Mouse (Mus musculus) stomach, embryonic 14.5 days (tissue): Measurements from ENCODE around the gene Mrpl12. TPM values are rescaled to one million over a fixed set of nuclear protein-coding genes. Genes with fewer than 3 reads are reported as not detected.
"Not testable (repeated sequence)": the region's sequence is repeated elsewhere in the genome, so short reads cannot be mapped to it uniquely, and the experiment has no call there.

Source experiments
- ATAC-seq: fragments of 200-750 bp; cut with Nextera tagmentation; 2 replicates; pipeline ENCODE4 v1.8.0; 2017; ENCODE audit warnings: low read depth, moderate TSS enrichment; ENCODE audit not compliant: insufficient number of reproducible peaks, insufficient read depth, low FRiP score
- H3K27ac ChIP-seq: fragments of 300-500 bp; sonication (generic); 2 replicates; pipeline ENCODE4 v1.5.1; 2014; ENCODE audit warnings: mild to moderate bottlenecking, low read length, moderate library complexity, mixed read lengths
- H3K27me3 ChIP-seq: fragments of 300-500 bp; sonication (generic); 2 replicates; pipeline ENCODE4 v1.6.1; 2014; ENCODE audit warnings: low read length, control low read depth, mixed read lengths; ENCODE audit not compliant: control insufficient read depth, insufficient read depth
- H3K36me3 ChIP-seq: fragments of 300-500 bp; sonication (generic); 2 replicates; pipeline ENCODE4 v1.6.1; 2014; ENCODE audit warnings: mild to moderate bottlenecking, control low read depth, low read length, moderate library complexity, mixed read lengths; ENCODE audit not compliant: control insufficient read depth, insufficient read depth
- H3K4me1 ChIP-seq: fragments of 300-500 bp; sonication (generic); 2 replicates; pipeline ENCODE4 v1.6.1; 2014; ENCODE audit warnings: low read length, control low read depth, mixed read lengths; ENCODE audit not compliant: control insufficient read depth, insufficient read depth
- H3K4me2 ChIP-seq: fragments of 300-500 bp; sonication (generic); replicated peaks from 2 replicates; pipeline ENCODE4 v1.6.1; 2014; ENCODE audit warnings: low read depth, low read length, control low read depth
- H3K4me3 ChIP-seq: fragments of 300-500 bp; sonication (generic); 2 replicates; pipeline ENCODE4 v1.5.1; 2014; ENCODE audit warnings: low read depth, low read length, control low read depth
- H3K9ac ChIP-seq: fragments of 300-500 bp; sonication (generic); replicated peaks from 2 replicates; pipeline ENCODE4 v1.6.1; 2014; ENCODE audit warnings: low read depth, mild to moderate bottlenecking, control low read depth, low read length, moderate library complexity, mixed read lengths
- H3K9me3 ChIP-seq: fragments of 300-500 bp; sonication (generic); 2 replicates; pipeline ENCODE4 v1.6.1; 2016; ENCODE audit warnings: low read depth, low read length, control low read depth; ENCODE audit not compliant: control insufficient read depth
- WGBS: fragments of 180-500 bp; shearing (Covaris S2); extraction: QIAGEN DNeasy Blood & Tissue Kit; methylation state at CpG from one replicate; pipeline ENCODE4 v1.1.7; 2014; 5-methylcytosine and 5-hydroxymethylcytosine counted together
- polyA plus RNA-seq: library from polyadenylated mRNA; unstranded; fragments of >200 nt; fragmentation: Nextera tagmentation; extraction: Ambion mirVana; gene quantifications from 2 replicates; pipeline ENCODE4 v1.2.1, GENCODE M21; 2014

Mrpl12 gene
- polyA plus RNA-seq, 1 experiment from 2014 or later, result 153 TPM

DNA sequence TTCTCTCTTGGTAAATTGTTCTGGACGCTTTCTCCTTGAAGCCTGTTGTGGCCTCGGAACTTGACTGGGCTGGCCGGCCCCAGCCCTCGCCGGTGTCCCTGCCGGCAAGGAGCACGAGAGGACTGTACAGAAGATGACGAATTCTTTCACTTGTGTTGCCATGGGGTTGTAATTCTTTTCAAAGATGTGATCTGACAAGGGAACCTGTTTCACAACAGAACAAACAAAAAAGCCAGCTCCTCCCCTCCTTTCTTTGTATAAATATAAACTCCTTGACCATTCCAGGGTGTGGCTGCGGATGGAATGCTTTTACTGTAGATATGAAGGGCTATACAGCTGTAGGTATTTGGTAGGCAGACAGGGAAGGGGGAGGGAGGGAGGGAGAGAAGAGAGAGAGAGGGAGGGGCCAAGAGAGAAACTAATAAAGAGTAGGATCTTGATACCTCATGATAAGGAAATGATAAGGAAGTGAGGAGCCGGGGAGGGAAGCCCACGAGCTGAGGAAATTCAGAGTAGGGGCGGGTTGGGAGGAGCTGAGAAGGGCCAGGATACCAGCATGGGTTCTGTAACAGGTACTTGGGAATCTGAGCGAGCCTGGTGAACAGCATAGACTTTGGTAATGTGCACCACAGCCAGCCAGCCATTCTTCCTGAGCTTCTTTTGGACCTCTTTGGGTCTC lies 23.3 kb downstream of the Mrpl12 start:
- H3K36me3 ChIP-seq, result no peaks in the 10 kb centered on the region
- no peaks in the 10 kb centered on the region for H3K9me3 ChIP-seq
- no peaks in the 10 kb centered on the region for H3K27me3 ChIP-seq
- no peak overlapping the region for H3K4me3 ChIP-seq
- H3K27ac ChIP-seq, result peak overlapping the region; percentile 79
- H3K9ac ChIP-seq, result no peak overlapping the region
- no peak overlapping the region for H3K4me2 ChIP-seq
- peak; percentile 83 for ATAC-seq
- WGBS, result 57% methylated on average over 13 of the region's 13 CpGs
- H3K4me1 ChIP-seq, result peaks cover 10% of the 10 kb centered on the region

DNA sequence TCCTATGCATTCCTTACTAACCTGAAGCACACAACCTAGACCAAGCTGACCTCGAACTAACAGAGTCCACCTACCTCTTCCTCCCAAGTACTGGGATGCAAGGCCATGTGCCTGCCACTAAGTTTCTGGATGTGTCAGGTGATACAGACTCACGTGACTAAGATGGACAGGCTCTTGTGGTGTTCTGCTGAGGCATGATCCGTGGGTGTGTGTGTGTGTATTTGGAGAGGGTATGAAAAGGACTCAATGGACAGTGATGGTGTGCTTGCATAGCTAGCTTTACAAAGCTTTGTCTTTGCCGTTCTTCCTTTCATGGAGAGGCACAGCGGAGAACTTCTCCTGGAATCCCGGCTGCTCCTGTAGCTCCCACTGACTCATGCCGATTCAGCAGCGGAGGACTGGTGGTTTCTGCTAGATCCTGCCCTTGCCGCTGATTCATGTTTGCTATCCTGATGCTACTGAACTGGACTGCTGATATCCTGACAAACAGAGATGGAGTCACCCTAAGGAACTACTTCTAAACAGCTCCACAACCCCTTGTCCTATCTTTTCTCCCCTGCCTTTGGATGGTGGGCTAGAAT lies 24.0 kb downstream of the Mrpl12 start:
- no peak; the same call in 1 of the 2 replicates for ATAC-seq
- H3K4me3 ChIP-seq, result no peak overlapping the region
- H3K4me1 ChIP-seq, result peaks cover 10% of the 10 kb centered on the region
- 71% methylated on average over 9 of the region's 9 CpGs for WGBS
- H3K9ac ChIP-seq, result no peak overlapping the region
- no peak overlapping the region for H3K4me2 ChIP-seq
- H3K27ac ChIP-seq, result peak overlapping the region; percentile 79
- no peaks in the 10 kb centered on the region for H3K9me3 ChIP-seq
- no peaks in the 10 kb centered on the region for H3K27me3 ChIP-seq
- no peaks in the 10 kb centered on the region for H3K36me3 ChIP-seq

DNA sequence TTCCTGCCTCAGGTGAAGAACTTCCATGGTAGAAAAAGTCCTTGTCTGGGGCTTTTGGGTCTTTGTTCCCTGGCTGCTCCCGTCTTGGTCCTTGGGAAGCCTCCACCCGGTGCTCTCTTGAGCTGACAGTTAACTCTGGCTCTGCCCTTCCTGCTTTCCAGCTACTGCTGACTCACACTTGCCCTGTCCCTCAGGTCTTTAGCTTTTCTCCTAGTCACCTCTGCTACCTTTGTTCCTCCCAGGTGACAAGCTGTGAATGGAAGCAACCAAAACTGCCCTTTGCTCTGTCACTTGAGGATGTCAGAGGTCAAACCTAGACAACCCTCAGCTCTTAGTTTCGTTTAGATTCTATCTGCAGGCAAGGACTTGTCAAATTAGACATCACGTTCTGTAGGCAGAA lies 25.5 kb downstream of the Mrpl12 start:
- no peaks in the 10 kb centered on the region for H3K9me3 ChIP-seq
- H3K27ac ChIP-seq, result peak overlapping the region; percentile 49; the same call in 1 of the 2 replicates
- 45% methylated on average over 4 of the region's 4 CpGs for WGBS
- ATAC-seq, result no peak
- 0 out of 2 replicates have a peak overlapping the region, but pooled peaks have one; percentile 17 for H3K4me2 ChIP-seq
- H3K4me1 ChIP-seq, result peaks cover 10% of the 10 kb centered on the region
- H3K36me3 ChIP-seq, result no peaks in the 10 kb centered on the region
- H3K9ac ChIP-seq, result no peak overlapping the region
- H3K4me3 ChIP-seq, result no peak overlapping the region
- H3K27me3 ChIP-seq, result no peaks in the 10 kb centered on the region

DNA sequence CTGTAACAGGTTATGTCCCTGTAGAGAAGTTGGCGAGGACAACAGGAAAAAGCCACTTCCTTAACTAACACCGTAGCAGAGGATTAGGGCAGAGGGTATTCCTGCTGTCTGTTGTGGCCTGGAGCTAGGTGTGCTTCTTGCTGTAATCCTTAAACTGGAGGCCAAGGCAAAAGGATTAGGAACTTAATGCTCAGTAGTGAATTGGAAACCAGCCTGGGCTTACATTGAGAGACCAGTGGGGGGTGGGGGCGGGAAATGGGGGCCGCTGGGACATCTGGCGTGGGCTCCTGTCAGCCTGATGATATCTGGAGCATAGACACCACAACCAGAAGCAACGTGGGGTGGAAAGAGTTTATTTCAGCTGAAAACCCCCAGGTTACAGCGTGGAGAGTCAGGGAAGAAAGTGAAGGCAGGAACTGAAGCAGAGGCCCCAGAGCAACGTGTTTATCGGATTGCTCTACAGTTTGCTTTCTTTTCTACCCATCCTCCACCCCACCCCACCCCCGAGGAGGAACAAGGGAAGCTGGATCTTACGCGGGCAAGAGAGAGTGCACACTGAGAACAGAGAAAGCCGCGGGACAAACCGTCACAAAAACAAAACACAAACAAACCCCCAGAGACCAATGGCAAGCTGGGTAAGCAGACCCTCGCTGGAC lies 26.1 kb downstream of the Mrpl12 start:
- Histone ChIP-seq H3K27ac (peak overlapping the region; percentile 49; the same call in 1 of the 2 replicates), H3K36me3 (no peaks in the 10 kb centered on the region), H3K4me3 (no peak overlapping the region), H3K9me3 (no peaks in the 10 kb centered on the region), H3K27me3 (no peaks in the 10 kb centered on the region), H3K4me2 (peak overlapping the region; percentile 17), H3K9ac (no peak overlapping the region), H3K4me1 (peaks cover 10% of the 10 kb centered on the region)
- no peak for ATAC-seq
- WGBS, result 7% methylated on average over 16 of the region's 16 CpGs

DNA sequence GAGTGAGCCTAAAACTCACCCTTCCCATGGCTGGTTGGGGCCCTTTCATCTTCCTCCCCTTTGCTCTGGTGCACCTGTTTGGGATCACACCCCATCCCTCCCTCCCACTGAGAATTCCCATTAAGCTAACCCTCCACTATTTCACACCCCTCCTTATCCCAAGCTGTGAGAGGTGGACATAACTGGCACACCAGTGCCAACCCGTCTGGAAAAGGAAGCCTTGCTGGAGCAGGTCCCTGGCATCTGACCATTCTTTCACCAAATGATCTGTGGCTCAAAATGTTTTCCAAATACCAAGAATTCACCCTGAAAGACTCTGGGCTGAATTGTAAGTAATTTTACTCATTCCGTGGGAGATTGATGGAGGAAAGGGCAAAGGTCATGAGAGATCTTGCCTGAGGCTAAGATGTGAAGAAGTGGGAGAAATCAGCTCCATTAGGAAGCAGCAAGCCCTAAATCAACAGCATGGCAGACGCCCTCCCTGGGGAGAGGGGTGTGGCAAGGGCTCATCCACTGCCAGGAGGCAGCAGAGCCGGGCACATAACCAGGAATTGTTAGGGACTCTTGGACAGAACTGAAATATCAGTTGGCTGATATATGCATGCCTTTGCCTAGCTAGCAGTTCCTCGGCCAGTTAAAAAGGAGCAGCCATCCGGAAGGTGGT lies 28.5 kb downstream of the Mrpl12 start:
- no peaks in the 10 kb centered on the region for H3K27me3 ChIP-seq
- 28% methylated on average over 6 of the region's 6 CpGs for WGBS
- no peak overlapping the region for H3K4me2 ChIP-seq
- H3K4me1 ChIP-seq, result peaks cover 5% of the 10 kb centered on the region; the same call in 1 of the 2 replicates
- no peaks in the 10 kb centered on the region for H3K36me3 ChIP-seq
- no peak overlapping the region for H3K4me3 ChIP-seq
- no peaks in the 10 kb centered on the region for H3K9me3 ChIP-seq
- H3K27ac ChIP-seq, result no peak overlapping the region
- ATAC-seq, result no peak
- no peak overlapping the region for H3K9ac ChIP-seq

DNA sequence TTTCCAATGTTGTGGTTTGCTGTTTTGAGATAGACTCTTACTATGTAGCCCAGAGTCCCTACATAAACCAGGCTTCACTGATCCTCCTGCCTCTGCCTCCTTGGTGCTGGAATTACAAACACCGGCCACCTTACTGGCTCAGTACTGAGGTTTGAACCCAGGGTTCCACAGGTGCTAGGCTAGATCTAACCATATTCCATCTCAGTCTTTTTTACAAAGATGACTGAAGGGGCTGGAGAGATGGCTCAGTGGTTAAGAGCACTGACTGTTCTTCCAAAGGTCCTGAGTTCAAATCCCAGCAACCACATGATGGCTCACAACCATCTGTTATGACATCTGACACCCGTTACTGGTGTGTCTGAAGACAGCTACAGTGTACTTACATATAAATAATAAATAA lies 29.8 kb downstream of the Mrpl12 start:
- not testable (repeated sequence) for ATAC-seq, H3K27ac ChIP-seq, H3K9me3 ChIP-seq, H3K27me3 ChIP-seq, H3K4me2 ChIP-seq, H3K4me3 ChIP-seq, H3K9ac ChIP-seq, H3K36me3 ChIP-seq
- peaks cover 11% of the 10 kb centered on the region; the same call in 1 of the 2 replicates for H3K4me1 ChIP-seq
- 94% methylated on average over 2 of the region's 2 CpGs for WGBS

DNA sequence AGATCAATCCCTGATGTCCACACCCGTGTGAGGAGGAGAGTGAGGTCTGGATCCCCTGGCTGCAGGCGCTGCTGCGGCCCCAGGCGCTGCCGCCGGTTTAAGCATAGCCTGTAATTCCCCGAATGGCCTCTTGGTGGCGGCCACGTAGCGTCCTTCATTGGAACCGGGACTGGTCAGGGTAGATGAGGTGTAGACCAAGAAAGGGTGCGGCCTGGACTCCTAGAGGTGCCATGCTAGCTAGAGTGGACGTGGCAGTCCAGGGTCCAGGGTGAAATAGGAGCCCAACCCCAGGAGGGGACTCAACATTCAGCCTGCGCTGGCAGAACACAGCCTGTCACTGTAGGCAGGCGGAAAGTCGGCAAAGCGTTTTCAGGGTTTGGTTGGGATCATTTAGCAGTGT lies 31.2 kb downstream of the Mrpl12 start:
- Histone ChIP-seq H3K4me1 (0 out of 2 replicates have a peak, but pooled peaks cover 6% of the 10 kb centered on the region), H3K27me3 (no peaks in the 10 kb centered on the region), H3K4me2 (no peak overlapping the region), H3K4me3 (no peak overlapping the region), H3K9ac (no peak overlapping the region), H3K9me3 (no peaks in the 10 kb centered on the region), H3K36me3 (no peaks in the 10 kb centered on the region), H3K27ac (no peak overlapping the region)
- 17% methylated on average over 17 of the region's 17 CpGs for WGBS
- peak; percentile 70 for ATAC-seq

DNA sequence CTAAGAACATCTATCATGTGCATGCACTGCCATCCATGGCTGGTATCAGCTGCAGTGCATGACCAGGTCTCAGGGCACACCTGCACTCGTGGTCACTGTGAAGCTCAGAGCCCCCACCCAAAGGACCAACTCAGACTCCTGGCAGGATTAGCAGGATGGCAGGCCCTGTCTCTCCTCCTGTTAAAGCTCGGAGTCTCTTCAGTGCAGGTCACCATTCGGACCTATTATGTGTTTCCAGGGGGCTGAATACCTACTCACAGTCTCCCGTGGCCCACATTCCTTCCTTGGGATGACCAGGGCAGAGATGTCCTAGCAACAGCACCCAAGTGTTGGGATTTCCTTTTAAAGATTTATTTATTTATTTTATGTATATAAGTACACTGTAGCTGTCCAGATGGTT lies 32.7 kb downstream of the Mrpl12 start:
- Histone ChIP-seq H3K4me1 (0 out of 2 replicates have a peak, but pooled peaks cover 11% of the 10 kb centered on the region), H3K4me2 (no peak overlapping the region), H3K9me3 (no peaks in the 10 kb centered on the region), H3K4me3 (no peak overlapping the region), H3K36me3 (no peaks in the 10 kb centered on the region), H3K9ac (no peak overlapping the region), H3K27me3 (no peaks in the 10 kb centered on the region), H3K27ac (no peak overlapping the region)
- no peak for ATAC-seq
- WGBS, result 81% methylated on average over 4 of the region's 4 CpGs
